Mouse (Mus musculus) limb, embryonic 14.5 days (tissue): ENCODE results near the gene 1110008L16Rik. TPM values are rescaled to one million over a fixed set of nuclear protein-coding genes. Genes with fewer than 3 reads are reported as not detected.

Experiments used
- ATAC-seq: fragments of 200-750 bp; cut with Nextera tagmentation; 2 replicates; pipeline ENCODE4 v1.8.0; 2017; ENCODE audit warnings: low read depth, moderate number of reproducible peaks, moderate TSS enrichment; ENCODE audit not compliant: low FRiP score
- DNase-seq: peaks from one replicate; pipeline ENCODE4 v3.0.0-alpha.2; 2015; ENCODE audit warnings: low spot score
- H3K27ac ChIP-seq: fragments of 300-500 bp; sonication (generic); replicated peaks from 2 replicates; pipeline ENCODE4 v1.5.1; 2014; ENCODE audit warnings: low read depth, mild to moderate bottlenecking, low read length, moderate library complexity, mixed read lengths
- H3K27me3 ChIP-seq: fragments of 300-500 bp; sonication (generic); 2 replicates; pipeline ENCODE4 v1.6.1; 2014; ENCODE audit warnings: low read length, mixed read lengths; ENCODE audit not compliant: control insufficient read depth, insufficient read depth
- H3K36me3 ChIP-seq: fragments of 300-500 bp; sonication (generic); 2 replicates; pipeline ENCODE4 v1.6.1; 2014; ENCODE audit warnings: mild to moderate bottlenecking, low read length, moderate library complexity, mixed read lengths; ENCODE audit not compliant: control insufficient read depth, insufficient read depth
- H3K4me1 ChIP-seq: fragments of 300-500 bp; sonication (generic); 2 replicates; pipeline ENCODE4 v1.6.1; 2014; ENCODE audit warnings: antibody characterized with exemption, low read length, mixed read lengths; ENCODE audit not compliant: control insufficient read depth, insufficient read depth
- H3K4me2 ChIP-seq: fragments of 300-500 bp; sonication (generic); replicated peaks from 2 replicates; pipeline ENCODE4 v1.6.1; 2014; ENCODE audit warnings: low read depth, mild to moderate bottlenecking, low read length, moderate library complexity; ENCODE audit not compliant: severe bottlenecking
- H3K4me3 ChIP-seq: fragments of 300-500 bp; sonication (generic); replicated peaks from 2 replicates; pipeline ENCODE4 v1.5.1; 2014; ENCODE audit warnings: low read length
- H3K9ac ChIP-seq: fragments of 300-500 bp; sonication (generic); 2 replicates; pipeline ENCODE4 v1.6.1; 2014; ENCODE audit warnings: mild to moderate bottlenecking, low read depth, low read length, moderate library complexity; ENCODE audit not compliant: severe bottlenecking
- H3K9me3 ChIP-seq: fragments of 300-500 bp; sonication (generic); 2 replicates; pipeline ENCODE4 v1.6.1; 2016; ENCODE audit warnings: low read length; ENCODE audit not compliant: control insufficient read depth
- POLR2A ChIP-seq: fragments of 200-500 bp; IDR thresholded peaks from 2 replicates; pipeline ENCODE4 v1.8.0; 2012; ENCODE audit warnings: inconsistent platforms, mild to moderate bottlenecking, moderate library complexity, borderline replicate concordance; ENCODE audit not compliant: insufficient read depth, insufficient read length; ENCODE audit errors: extremely low read depth
- WGBS: fragments of 180-500 bp; shearing (Covaris S2); extraction: QIAGEN DNeasy Blood & Tissue Kit; methylation state at CpG from one replicate; pipeline ENCODE4 v1.1.7; 2014; 5-methylcytosine and 5-hydroxymethylcytosine counted together
- polyA plus RNA-seq, 2 experiments: library from polyadenylated mRNA; depleted of rRNA in 1 of 2; stranded (reverse) in 1 of 2; unstranded in 1 of 2; fragments of >200 nt; fragmentation: Nextera tagmentation in 1 of 2; extraction: Ambion mirVana in 1 of 2; gene quantifications; 2 replicates each; pipeline versions ENCODE4 v1.2.1 to v1.2.3; 2012 to 2014

The 1110008L16Rik gene
- polyA plus RNA-seq, 2 experiments: 10.5 to 12.6 TPM

- Histone ChIP-seq H3K27ac (no peak overlapping the region), H3K9me3 (no peaks in the 10 kb centered on the region), H3K4me2 (no peak overlapping the region), H3K4me3 (no peak overlapping the region), H3K9ac (no peak overlapping the region), H3K27me3 (no peaks in the 10 kb centered on the region), H3K4me1 (no peaks in the 10 kb centered on the region), H3K36me3 (peaks cover 92% of the 10 kb centered on the region)
- ATAC-seq (no peak), DNase-seq (no peak)
- no peak for TF ChIP-seq POLR2A
- WGBS: 96% methylated on average over 5 of the region's 5 CpGs
These were observed 115.9 kb downstream of the 1110008L16Rik start for GRCm38 (mm10) chr12:55415255-55415654.

GRCm38 (mm10) chr12:55415762-55416161 lies 116.4 kb downstream of the 1110008L16Rik start:
- Histone ChIP-seq H3K36me3 (peaks cover 93% of the 10 kb centered on the region), H3K4me3 (no peak overlapping the region), H3K9ac (no peak overlapping the region), H3K4me1 (no peaks in the 10 kb centered on the region), H3K27me3 (no peaks in the 10 kb centered on the region), H3K9me3 (no peaks in the 10 kb centered on the region), H3K27ac (no peak overlapping the region), H3K4me2 (no peak overlapping the region)
- no peak for TF ChIP-seq POLR2A
- 86% methylated on average over 1 of the region's 1 CpGs for WGBS
- no peak for DNase-seq
- ATAC-seq: no peak

- Histone ChIP-seq H3K36me3 (peaks cover 52% of the 10 kb centered on the region), H3K4me3 (no peak overlapping the region), H3K4me1 (no peaks in the 10 kb centered on the region), H3K9ac (no peak overlapping the region), H3K9me3 (no peaks in the 10 kb centered on the region), H3K27ac (no peak overlapping the region), H3K27me3 (no peaks in the 10 kb centered on the region), H3K4me2 (no peak overlapping the region)
- DNase-seq: no peak
- ATAC-seq: no peak
- 93% methylated on average over 24 of the region's 24 CpGs for WGBS
- TF ChIP-seq POLR2A: no peak
These were observed 120.8 kb downstream of the 1110008L16Rik start for GRCm38 (mm10) chr12:55420220-55420619.

GRCm38 (mm10) chr12:55422057-55422456 lies 122.7 kb downstream of the 1110008L16Rik start:
- H3K9me3 ChIP-seq: no peaks in the 10 kb centered on the region
- no peak overlapping the region for H3K4me3 ChIP-seq
- TF ChIP-seq POLR2A: no peak
- no peak overlapping the region for H3K4me2 ChIP-seq
- no peak for ATAC-seq
- H3K27me3 ChIP-seq: no peaks in the 10 kb centered on the region
- no peak for DNase-seq
- WGBS: 34% methylated on average over 3 of the region's 3 CpGs
- H3K9ac ChIP-seq: no peak overlapping the region
- no peak overlapping the region for H3K27ac ChIP-seq
- peaks cover 34% of the 10 kb centered on the region for H3K36me3 ChIP-seq
- no peaks in the 10 kb centered on the region for H3K4me1 ChIP-seq

GRCm38 (mm10) chr12:55426300-55426699 lies 126.9 kb downstream of the 1110008L16Rik start:
- no peak overlapping the region for H3K9ac ChIP-seq
- no peak overlapping the region for H3K27ac ChIP-seq
- H3K4me1 ChIP-seq: no peaks in the 10 kb centered on the region
- no peak for TF ChIP-seq POLR2A
- H3K36me3 ChIP-seq: no peaks in the 10 kb centered on the region
- ATAC-seq: no peak
- no peaks in the 10 kb centered on the region for H3K9me3 ChIP-seq
- WGBS: 89% methylated on average over 7 of the region's 7 CpGs
- no peak overlapping the region for H3K4me3 ChIP-seq
- H3K4me2 ChIP-seq: no peak overlapping the region
- no peak for DNase-seq
- no peaks in the 10 kb centered on the region for H3K27me3 ChIP-seq

- DNase-seq (no peak), ATAC-seq (no peak)
- H3K36me3 ChIP-seq: no peaks in the 10 kb centered on the region
- no peak overlapping the region for H3K9ac ChIP-seq
- H3K4me1 ChIP-seq: no peaks in the 10 kb centered on the region
- H3K9me3 ChIP-seq: no peaks in the 10 kb centered on the region
- H3K4me3 ChIP-seq: no peak overlapping the region
- H3K4me2 ChIP-seq: no peak overlapping the region
- 84% methylated on average over 8 of the region's 8 CpGs for WGBS
- no peak for TF ChIP-seq POLR2A
- no peaks in the 10 kb centered on the region for H3K27me3 ChIP-seq
- H3K27ac ChIP-seq: no peak overlapping the region
These were observed 129.8 kb downstream of the 1110008L16Rik start for GRCm38 (mm10) chr12:55429201-55429600.
